Mouse (Mus musculus): ENCODE measurements at regions not wholly inside any gene's neighbourhood (a gene's known extent, or its start where the extent isn't known, plus 50 kb on each side); places are given as distances from the start of the nearest gene placed in this dataset.

DNA sequence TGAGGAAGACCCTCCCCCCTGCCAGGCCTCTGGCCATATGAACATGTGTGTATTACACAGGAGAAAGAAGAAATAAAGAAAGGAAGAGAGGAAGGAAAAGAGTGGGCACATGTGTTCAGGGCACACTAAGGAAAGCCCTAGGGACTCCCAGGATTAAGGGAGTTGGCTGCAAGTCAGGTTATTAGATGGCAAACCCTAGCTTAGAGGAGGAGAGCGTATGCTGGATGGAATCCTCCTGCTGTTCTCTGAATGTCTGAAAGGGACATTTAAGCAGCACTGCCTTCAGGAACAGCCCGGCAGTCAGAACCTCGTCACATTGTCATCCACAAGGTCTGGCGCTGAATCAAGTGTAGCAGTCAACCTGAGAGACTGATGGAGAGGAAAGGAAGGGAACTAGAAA, 98.1 kb upstream of the Ppp1r26 start:
- no peak for DNase-seq (ENCODE audit: low spot score in 2 of 2)

DNA sequence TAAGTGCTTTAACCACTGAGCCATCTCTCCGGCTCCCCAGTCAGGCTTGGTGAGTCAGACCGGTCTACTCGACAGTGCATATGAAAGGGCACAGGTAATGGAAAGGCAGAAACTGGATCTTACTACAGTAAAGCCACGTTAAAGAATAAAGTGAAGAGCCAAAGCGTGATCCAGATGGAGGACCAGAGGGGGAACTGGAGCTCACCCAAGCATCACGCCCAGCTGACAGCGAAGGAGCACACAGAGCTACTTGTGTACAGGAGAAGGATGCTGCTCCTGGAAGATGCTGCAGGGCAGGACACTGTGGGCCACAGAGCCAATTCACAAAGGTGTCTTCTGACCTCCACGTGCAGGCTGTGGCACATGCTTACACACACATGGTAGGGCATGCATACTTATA, 96.7 kb upstream of the Ppp1r26 start:
- no peak for DNase-seq (ENCODE audit: low spot score in 2 of 2)

DNA sequence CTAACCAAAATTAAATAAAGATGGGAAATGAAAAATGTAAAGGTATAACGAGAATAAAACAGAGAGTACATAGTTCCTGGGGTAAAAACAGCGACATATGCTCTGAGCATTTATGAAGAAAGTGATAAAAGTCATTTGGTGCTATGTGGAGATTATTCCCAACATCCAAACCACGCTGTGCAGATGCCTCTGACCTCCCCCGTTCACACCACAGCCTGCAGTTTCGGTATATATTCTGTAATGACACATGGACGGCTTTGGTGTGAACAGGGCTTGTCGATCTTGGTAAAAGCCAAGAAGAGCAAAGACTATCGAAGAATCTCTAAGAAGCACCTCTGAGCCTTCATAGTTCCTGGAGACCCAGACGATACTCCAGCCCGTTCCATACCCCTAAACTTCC, 95.2 kb upstream of the Ppp1r26 start:
- DNase-seq (ENCODE audit: low spot score in 2 of 2) = no peak

DNA sequence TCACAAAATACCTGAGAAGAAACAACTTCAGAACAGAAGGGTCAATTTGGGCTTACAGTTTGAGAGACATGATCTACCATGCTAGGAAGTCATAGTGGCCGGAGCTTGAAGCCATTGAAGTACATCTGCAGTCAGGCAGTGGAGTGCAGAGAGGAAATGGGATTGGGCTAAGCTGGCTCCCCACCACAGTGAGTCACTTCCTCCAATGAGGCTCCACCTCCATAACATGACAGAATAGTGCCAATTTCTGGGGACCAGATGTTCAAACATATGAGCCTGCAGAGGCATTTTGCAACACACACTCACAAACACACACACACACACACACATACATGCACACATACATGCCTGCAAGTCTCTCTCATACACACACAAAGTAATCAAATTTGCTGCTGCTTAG, 93.7 kb upstream of the Ppp1r26 start:
- no peak for DNase-seq (ENCODE audit: low spot score in 2 of 2)

DNA sequence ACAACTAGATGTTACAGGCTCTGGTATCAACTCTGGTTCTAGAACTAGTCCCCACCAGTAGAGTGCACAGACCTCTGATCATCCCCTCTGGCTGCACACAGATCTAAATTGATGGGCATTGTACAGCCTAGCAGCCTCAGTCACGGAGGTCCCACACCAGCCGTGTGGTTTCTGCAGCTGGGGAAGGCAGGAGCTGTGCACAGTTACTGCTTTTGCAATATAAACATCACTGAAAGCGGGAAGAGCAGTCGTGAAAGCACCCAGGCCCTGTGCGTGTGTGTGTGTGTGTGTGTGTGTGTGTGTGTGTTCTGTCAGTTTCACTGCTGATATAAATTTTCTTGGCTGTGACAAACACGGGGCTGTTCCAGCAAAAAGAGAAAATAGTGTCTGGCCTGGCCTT, 84.4 kb upstream of the Ppp1r26 start:
- DNase-seq (ENCODE audit: low spot score in 2 of 2) = no peak

DNA sequence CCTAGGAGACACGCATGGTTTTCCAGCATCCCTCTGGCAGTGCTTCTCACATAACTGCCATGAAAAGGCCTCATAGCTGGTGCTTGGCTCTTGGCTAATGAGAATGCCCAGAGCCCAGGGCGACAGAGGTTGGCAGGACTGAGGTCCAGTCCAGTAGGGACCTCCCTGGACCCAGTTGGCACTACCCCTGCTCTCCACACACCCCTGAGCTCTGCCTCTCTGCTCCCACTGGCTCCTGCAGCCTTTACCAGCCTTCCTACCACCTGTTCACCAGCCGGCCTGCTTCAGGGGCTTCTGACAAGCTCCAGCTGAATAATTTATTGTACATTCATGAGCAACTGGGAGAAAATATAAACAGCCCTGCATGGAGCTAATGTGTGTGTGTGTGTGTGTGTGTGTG, 82.0 kb upstream of the Ppp1r26 start:
- DNase-seq (ENCODE audit: low spot score in 2 of 2) = no peak

DNA sequence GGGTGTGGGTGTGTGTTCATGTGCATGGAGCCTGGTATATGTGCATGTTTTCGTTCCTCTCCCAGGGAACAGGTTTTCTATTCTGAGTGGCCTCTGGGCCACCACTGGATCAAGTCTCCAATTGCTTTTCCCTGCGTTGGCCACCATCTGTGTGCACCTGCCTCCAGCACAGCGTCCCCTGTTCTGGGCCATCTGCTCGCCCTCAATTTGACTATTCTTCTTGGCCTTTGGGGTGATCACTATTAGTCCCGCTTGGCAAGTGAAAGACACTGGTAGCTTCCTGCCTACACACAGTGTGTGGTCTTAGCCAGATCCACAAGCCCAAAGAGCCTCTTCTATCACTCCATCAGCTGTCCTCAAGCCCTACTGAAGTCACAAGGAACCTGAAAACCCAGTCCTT, 80.8 kb upstream of the Ppp1r26 start:
- DNase-seq (ENCODE audit: low spot score in 2 of 2) = no peak

DNA sequence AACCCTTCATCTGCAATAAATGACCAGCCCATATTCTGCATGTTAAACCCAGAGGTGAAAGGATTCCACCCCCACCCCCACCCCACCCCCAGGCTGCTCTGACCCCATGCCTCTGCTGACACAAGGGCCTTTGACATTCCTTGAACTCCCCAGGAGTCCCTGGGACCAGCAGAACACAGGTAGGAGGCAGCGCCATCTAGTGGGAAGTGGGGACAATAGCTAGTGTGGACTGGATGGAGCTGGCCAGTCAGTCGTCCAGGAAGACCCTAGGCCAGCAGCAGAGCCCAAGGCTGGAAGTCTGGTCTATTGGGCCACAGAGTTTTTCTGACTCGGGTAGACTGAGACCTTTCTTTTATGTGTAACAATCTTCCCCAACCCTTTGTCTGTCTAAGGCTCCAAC, 71.8 kb upstream of the Ppp1r26 start:
- DNase-seq (ENCODE audit: low spot score in 2 of 2) = peak; percentile 68 to 75

DNA sequence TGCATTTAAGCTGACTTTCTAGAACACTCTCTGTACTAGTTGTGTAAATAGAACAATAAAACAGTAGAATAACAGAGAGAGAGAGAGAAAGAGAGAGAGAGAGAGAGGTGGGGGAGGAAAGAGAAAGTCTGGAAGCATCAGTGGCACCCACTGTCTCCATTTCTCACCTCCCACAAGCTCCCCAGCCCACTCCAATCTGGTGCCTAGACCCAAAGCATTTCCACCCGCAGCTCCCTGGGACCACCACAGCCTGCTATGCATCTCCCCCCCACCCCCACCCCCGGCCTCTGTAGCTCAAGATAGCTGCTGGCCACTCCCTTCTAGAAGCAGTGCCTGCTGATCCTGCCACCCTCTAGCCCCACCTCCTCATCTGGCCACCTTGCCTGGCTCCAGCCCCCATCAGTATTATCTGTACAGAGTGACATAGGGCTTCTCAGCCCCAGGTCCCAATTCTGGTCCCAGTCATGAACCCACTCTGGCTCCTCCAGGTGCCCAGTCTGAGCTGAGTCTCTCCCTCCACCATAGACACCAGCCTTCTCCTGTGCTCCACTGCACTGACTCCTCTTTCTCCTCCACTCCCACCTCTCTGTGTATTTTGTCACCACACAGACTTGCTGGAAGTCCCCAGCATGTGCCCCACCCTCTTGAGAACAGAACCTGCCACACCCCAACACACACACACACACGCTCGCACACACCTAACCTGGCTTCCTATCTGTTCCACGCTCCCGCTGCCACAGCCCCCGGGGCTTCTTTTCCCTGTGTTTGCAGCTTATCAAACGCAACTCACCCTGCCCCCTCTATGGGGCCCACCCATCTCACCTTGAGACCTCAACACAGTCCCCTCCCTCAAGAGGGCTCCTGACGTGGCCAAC, 68.4 kb upstream of the Ppp1r26 start:
- no peak for DNase-seq (ENCODE audit: low spot score in 2 of 2)

DNA sequence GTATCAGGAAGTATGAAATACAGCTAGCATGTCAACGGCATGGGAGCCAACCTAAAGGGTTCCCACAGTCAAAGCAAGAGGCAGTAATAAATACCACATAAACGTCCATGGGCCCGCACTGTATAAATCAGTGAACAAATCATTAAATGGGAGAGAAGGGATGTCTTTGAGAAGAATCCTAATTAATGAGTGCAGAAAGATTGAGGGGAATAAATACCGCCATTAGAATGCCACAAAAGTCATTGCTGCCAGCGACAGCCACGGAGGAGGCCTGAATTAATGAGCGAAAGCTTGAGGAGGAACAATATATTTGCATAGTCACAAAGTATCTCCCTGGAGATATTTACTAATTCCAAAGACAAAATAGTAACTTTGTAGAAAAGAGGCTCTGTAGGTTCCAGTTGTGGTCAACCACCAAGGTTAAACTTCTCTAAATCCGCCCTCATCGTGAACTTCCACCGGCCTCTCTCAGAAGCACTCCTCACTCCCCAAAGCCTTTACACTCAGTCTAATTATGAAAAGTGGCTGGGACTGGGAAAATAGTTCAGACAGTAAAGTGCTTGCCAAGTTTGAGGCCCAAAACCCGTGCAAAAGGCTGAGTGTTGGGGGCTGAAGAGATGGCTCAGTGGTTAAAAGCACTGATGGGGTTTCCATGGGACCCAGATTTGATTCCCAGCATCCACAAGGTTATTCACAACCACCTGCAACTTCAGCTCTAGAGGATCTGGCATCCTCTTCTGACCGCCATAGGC, 64.4 kb upstream of the Ppp1r26 start:
- DNase-seq (ENCODE audit: low spot score in 2 of 2) = no peak

DNA sequence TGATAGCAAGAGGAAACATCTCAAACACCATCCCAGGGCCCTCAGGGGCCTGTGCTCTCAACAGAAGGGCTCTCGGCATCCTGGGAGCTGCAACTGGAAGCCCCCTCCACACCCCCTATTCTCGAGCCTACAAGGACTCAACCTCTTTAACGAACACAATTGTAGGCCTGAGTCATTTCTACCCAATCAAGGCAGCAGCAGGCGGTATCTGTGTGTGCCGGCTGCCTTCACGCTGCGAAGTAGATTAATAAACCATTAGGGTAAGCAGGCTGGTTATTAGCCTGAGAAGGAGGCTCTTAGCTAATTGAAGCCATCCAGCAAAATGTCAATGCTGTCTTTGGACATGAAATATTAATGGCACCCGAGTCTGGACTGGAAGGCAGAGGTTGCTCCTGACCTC, 61.7 kb upstream of the Ppp1r26 start:
- no peak for DNase-seq (ENCODE audit: low spot score in 2 of 2)

DNA sequence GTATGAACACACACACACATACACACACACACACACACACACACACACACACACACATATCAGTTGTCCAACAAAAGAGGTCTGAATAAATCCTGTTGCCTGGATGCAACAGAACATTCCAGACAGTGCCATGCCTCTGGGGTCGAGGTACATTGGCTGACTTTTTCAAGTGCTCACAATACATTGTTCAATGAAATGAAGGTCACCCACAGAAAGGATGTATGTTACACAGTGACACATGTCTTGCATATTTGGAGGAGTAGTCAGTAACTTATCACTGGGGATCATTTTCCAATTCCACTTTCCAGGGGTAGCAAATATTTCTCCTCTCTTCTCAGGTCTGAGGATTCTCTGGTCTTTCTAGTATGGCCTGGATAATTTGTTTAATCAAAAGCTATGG, 59.8 kb upstream of the Ppp1r26 start:
- no peak for DNase-seq (ENCODE audit: low spot score in 2 of 2)

DNA sequence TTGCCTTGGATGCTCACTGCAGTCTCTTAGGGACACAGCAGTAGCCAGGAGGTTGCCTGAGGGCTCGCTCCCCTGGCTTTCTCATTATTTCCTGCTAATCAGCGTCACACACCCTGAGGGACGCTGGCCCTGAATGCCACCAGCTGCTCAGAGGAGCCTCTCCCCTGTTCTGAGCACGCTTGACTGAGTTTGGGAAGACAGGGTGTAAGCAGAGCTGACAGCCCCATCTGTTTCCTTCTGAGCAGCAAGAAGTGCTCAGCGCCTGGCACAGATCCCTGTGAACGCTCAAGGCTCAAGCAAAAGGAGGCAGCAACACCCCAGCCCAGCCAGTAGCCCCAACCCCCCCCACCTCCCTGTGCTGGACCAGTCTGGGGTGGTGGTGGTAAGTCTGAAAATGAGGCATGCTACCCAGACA, 59.2 kb upstream of the Ppp1r26 start:
- no peak for DNase-seq (ENCODE audit: low spot score in 2 of 2)

DNA sequence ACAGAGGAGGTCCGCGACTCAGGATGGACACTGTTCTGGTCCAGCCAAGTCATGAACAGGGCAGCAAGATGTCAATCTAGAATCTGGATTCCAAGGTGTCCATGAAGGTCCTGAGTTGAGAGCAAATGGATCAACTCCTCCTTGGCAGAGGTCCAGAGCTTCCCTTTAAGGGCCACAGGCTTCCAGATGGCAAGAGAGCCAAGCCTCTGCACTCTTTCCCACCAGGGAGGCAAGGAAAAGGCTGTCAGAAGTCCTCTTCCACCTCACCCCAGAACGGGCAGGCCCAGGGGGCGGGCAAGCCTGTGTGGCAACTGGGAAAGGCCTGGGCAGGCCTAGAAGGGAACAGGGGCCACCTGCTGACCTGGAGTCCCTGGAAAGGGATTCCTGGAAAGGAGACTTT, 58.7 kb upstream of the Ppp1r26 start:
- no peak for DNase-seq (ENCODE audit: low spot score in 2 of 2)

DNA sequence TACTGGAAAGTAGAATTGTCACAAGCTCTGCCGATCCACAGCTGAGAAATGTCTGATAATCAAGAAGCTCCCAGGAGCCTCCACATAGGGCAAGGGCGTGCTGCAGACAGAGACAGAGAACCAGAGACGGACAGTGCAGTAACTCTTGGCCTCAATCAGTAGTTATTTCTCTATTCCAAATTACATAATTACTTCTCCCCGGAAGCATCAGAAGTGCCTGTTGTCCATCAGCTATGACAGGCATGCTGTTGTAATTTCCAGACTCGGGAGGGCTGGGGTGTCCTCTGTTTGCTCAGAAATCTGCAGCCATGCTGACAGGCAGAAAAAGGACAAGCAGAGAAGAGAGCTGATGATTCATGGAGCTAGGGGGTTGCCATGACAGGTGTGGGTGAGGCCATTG, 56.9 kb upstream of the Ppp1r26 start:
- no peak for DNase-seq (ENCODE audit: low spot score in 2 of 2)

DNA sequence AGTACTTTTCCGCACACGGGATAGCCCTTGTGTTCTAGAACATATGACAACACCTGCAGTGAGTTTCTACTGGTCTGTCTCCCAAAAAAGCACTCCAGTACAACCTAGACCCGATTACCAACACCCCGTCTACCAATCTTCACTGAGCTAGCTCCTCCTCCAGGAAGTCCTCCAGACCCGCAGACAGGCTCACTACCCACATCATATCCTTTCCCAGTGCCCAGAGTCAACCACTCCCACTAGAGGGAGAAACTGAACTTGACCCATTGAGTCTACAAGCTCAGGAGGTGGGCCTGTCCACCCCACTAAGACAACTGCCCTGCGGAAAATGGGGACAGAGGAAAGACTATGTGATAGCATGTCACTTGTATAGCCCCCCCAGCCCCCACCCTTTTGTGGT, 51.2 kb upstream of the Ppp1r26 start:
- DNase-seq (ENCODE audit: low spot score in 2 of 2) = no peak

Measured in adrenal gland, adult 18-20 months (tissue).